Mouse (Mus musculus) hindbrain, embryonic 16.5 days (tissue): ENCODE measurements around the gene Cbx4. TPM values are rescaled to one million over a fixed set of nuclear protein-coding genes. Genes with fewer than 3 reads are reported as not detected.

Experiments used
- ATAC-seq: fragments of 200-750 bp; cut with Nextera tagmentation; 2 replicates; pipeline ENCODE4 v1.8.0; 2017; ENCODE audit warnings: moderate TSS enrichment, moderate library complexity
- H3K27ac ChIP-seq: fragments of 300-500 bp; sonication (generic); 2 replicates; pipeline ENCODE4 v1.5.1; 2014; ENCODE audit warnings: low read depth, mild to moderate bottlenecking, control low read depth, low read length, moderate library complexity
- H3K27me3 ChIP-seq: fragments of 300-500 bp; sonication (generic); replicated peaks from 2 replicates; pipeline ENCODE4 v1.6.1; 2014; ENCODE audit warnings: low read length; ENCODE audit not compliant: control insufficient read depth, insufficient read depth
- H3K36me3 ChIP-seq: fragments of 300-500 bp; sonication (generic); 2 replicates; pipeline ENCODE4 v1.6.1; 2014; ENCODE audit warnings: mild to moderate bottlenecking, low read length, moderate library complexity, mixed read lengths; ENCODE audit not compliant: control insufficient read depth, insufficient read depth
- H3K4me1 ChIP-seq: fragments of 300-500 bp; sonication (generic); 2 replicates; pipeline ENCODE4 v1.6.1; 2014; ENCODE audit warnings: low read depth, low read length; ENCODE audit not compliant: control insufficient read depth, insufficient read depth
- H3K4me2 ChIP-seq: fragments of 300-500 bp; sonication (generic); 2 replicates; pipeline ENCODE4 v1.6.1; 2014; ENCODE audit warnings: mild to moderate bottlenecking, low read length, control low read depth, moderate library complexity
- H3K4me3 ChIP-seq: fragments of 300-500 bp; sonication (generic); 2 replicates; pipeline ENCODE4 v1.5.1; 2014; ENCODE audit warnings: mild to moderate bottlenecking, low read length, control low read depth, moderate library complexity
- H3K9ac ChIP-seq: fragments of 300-500 bp; sonication (generic); 2 replicates; pipeline ENCODE4 v1.6.1; 2014; ENCODE audit warnings: low read depth, mild to moderate bottlenecking, control low read depth, low read length, moderate library complexity
- H3K9me3 ChIP-seq: fragments of 300-500 bp; sonication (generic); 2 replicates; pipeline ENCODE4 v1.6.1; 2014; ENCODE audit warnings: mild to moderate bottlenecking, low read length, moderate library complexity; ENCODE audit not compliant: control insufficient read depth
- WGBS: fragments of 180-500 bp; shearing (Covaris S2); extraction: QIAGEN DNeasy Blood & Tissue Kit; methylation state at CpG from one replicate; pipeline ENCODE4 v1.1.7; 2014; 5-methylcytosine and 5-hydroxymethylcytosine counted together
- polyA plus RNA-seq: library from polyadenylated mRNA; unstranded; fragments of >200 nt; fragmentation: Nextera tagmentation; extraction: Ambion mirVana; gene quantifications from 2 replicates; pipeline ENCODE4 v1.2.1, GENCODE M21; 2015

Cbx4 gene
- 23.4 and 24.8 TPM in 2 replicates for polyA plus RNA-seq

DNA sequence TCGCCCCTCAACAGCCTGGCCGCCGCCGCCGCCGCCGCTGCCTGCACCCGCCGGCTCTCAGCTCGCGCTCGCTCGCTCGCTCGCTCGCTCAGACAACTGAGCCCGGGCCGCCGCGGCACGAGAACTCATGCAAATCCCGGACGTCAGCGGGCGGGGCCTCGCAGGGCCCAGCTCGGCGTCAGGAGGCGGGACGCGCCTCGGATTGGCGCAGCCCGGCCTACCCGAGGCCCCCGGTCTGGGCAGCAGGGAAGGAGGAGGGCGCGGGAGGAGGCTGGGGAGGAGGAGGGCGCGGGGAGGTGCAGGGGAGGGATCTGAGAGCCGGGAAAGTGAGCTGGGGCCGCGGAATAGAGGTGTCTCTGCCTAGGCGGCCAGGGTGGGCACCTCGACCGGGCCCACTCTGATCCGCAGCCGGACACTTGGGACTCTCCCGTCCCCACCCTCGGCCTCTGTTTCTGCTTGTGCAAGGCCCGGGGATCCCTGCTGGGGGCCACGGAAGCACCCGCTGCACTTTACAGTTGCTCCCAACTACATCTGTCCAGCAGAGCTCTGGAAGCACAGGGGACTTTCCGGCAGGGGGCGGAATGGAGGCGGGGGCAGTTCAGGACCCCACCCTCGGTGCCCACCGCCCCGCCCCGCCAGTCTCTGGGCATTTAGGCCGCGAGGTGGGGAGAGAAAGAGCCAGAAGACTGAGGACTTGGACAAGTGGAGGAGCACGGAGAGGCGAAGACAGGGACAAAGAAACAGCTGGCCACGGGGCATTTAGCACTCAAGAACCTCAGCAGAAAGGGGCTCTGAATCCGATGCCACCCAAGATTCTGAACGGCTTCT lies at the start of gene Cbx4:
TSS of gene Cbx4 (minus strand) at position 78 of the 828 bp plus-strand sequence.
- Histone ChIP-seq H3K4me1 (peaks cover 51% of the 10 kb centered on the region), H3K9ac (peak within 1 kb of the TSS; percentile 98), H3K4me2 (peak within 1 kb of the TSS; percentile 94), H3K9me3 (no peaks in the 10 kb centered on the region), H3K27me3 (peaks cover 23% of the 10 kb centered on the region), H3K27ac (peak within 1 kb of the TSS; percentile 99), H3K36me3 (peaks cover 5% of the 10 kb centered on the region), H3K4me3 (peak within 1 kb of the TSS; percentile 95)
- ATAC-seq, result peak; percentile 90
- under 1% methylated on average over 60 of the region's 67 CpGs for WGBS

DNA sequence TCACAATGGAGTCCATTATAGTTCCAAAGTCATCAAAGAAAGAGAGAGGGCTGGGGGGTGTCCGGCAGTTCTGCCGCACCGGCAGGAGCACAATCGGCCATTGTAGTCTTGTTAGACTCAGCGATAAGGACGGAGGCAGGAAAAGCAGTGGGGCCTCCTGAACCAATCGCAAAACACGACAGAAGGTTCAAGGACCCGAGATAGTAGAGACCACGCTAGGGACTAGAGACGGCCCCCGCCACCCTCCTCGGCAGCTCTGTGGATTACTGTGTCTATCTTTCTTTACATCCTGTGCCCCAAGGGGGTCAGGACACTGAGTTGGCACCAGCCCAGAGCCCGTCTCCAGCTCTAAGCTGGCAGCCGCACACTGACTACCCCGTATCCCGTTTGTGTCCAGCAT lies 48.6 kb upstream of the Cbx4 start:
- Histone ChIP-seq H3K27ac (peak overlapping the region; percentile 8; the same call in 1 of the 2 replicates), H3K4me1 (peaks cover 22% of the 10 kb centered on the region), H3K27me3 (no peaks in the 10 kb centered on the region), H3K4me2 (no peak overlapping the region), H3K9me3 (no peaks in the 10 kb centered on the region), H3K9ac (no peak overlapping the region; the same call in 1 of the 2 replicates), H3K4me3 (no peak overlapping the region), H3K36me3 (no peaks in the 10 kb centered on the region)
- WGBS, result 18% methylated on average over 17 of the region's 17 CpGs
- no peak for ATAC-seq

DNA sequence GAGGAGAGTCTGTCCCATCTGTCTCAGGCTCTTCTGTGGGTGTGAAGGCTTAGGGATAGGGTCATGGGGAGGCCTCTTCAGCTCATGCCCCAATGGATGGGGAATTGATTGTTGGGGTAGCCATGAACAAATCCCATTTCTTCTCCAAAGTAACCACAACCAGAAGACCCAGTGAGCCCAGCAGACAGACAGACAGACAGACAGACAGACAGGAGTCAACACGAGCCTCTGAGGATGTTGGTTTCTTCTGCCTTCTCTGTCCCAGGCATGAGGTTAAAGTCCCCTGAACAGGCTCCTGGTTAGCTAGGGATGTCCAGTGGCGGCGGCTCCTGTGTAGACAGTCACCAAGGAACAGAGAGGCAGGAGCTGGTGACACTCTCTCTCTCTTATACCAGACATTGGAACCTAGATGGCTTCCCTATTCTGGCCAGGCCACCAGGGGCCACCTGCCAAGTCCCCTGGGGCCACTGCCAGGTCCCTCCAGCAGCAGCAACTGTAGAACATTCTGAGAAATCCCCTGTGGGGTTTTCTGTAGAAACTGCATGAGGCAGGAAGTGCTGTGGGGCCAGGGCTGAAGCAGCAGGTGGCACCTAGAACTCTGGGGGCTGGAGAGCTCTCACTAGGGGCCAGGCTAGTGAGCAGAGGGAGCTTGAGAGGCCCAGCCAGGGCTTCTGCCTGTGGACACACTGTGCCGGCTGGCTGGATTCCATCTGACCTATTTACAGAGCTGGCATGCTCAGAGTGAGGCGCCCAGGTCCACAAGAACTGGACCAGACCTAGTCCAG lies 47.6 kb upstream of the Cbx4 start:
- 83% methylated on average over 5 of the region's 5 CpGs for WGBS
- H3K4me3 ChIP-seq, result no peak overlapping the region
- H3K4me2 ChIP-seq, result no peak overlapping the region
- H3K27me3 ChIP-seq, result no peaks in the 10 kb centered on the region
- no peak; the same call in 1 of the 2 replicates for ATAC-seq
- no peaks in the 10 kb centered on the region for H3K9me3 ChIP-seq
- H3K4me1 ChIP-seq, result peaks cover 25% of the 10 kb centered on the region
- H3K9ac ChIP-seq, result no peak overlapping the region
- no peak overlapping the region for H3K27ac ChIP-seq
- no peaks in the 10 kb centered on the region for H3K36me3 ChIP-seq

DNA sequence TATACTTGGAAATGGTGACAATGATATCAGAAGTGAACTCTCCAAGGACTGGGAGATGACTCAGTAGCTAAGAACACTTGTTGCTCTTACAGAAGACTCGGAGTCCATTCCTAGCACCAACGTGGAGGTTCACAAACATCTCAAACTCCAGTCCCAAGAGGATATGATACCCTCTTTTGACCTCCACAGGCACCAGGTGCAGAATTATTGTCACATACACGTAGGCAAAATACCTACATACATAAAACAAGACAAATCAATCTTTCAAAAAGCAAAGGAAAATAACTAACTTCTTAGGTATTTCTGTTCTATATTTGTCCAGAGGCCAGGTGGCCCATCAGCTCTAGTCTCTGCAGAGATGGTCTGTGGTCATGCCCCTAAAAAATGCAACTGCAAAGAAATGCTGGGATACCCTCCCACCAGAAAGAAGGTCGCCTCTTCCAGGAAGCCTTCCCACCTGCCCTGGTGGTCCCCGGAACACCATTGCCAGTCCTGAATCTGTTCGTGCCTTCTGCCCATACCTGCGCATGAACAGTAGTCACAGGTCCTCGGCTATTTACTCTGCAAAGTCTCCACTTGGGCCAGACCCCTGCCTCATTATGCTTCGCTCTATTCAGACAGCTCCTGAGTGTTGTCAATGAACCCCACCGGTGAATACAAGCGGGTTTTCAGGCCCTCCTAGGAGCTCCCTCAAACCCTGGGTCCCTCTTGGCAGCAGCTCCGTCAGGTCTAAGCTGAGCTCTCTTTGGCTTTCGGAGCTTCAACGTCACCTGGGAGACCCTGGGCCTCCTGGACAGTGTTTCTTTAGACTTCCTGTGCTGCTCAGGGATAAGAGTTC lies 46.4 kb upstream of the Cbx4 start:
- H3K27me3 ChIP-seq, result no peaks in the 10 kb centered on the region
- H3K36me3 ChIP-seq, result no peaks in the 10 kb centered on the region
- no peak overlapping the region for H3K9ac ChIP-seq
- no peak overlapping the region for H3K27ac ChIP-seq
- no peaks in the 10 kb centered on the region for H3K9me3 ChIP-seq
- 79% methylated on average over 14 of the region's 14 CpGs for WGBS
- ATAC-seq, result no peak
- H3K4me2 ChIP-seq, result no peak overlapping the region
- no peak overlapping the region for H3K4me3 ChIP-seq
- peaks cover 34% of the 10 kb centered on the region for H3K4me1 ChIP-seq

DNA sequence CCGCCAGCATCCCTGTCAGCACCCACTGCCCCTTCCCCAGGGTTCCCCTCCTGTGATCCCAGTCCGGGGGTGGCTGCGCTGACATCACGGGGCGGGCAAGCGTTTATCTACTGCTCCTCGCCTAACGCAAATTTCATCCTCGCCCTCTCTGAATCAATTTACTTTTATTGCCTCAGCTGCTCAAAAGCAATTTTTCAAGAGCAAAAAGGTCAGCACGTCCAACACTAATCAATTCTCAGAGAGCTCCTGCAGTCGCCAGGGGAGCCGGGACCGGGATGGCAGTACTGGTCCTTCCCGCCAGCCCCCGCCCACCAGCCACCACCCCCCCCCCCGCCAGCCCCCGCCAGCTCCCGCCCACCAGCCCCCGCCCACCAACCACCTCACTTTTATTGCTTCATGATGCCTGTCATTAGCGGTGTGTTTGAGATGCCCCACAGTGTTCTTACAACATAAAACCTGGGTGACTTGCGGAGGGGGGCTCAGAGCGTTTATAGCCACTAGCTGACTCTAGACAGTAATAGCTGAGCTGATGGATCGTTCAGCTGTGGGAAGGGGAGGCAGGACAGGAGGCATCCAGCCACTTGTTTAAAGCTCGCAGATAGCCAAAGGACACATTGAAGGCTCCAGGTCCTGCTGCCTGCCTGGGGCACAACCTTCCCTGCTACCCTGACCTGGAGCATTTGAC lies 44.2 kb upstream of the Cbx4 start:
- peaks cover 49% of the 10 kb centered on the region for H3K4me1 ChIP-seq
- H3K9me3 ChIP-seq, result no peaks in the 10 kb centered on the region
- 7% methylated on average over 20 of the region's 24 CpGs for WGBS
- 0 out of 2 replicates have a peak overlapping the region, but pooled peaks have one; percentile 37 for H3K27ac ChIP-seq
- H3K4me3 ChIP-seq, result peak overlapping the region; percentile 14; the same call in 1 of the 2 replicates
- H3K27me3 ChIP-seq, result no peaks in the 10 kb centered on the region
- 0 out of 2 replicates have a peak, but pooled peaks have one; percentile 22 for ATAC-seq
- H3K36me3 ChIP-seq, result no peaks in the 10 kb centered on the region
- peak overlapping the region; percentile 43 for H3K9ac ChIP-seq
- H3K4me2 ChIP-seq, result peak overlapping the region; percentile 50

DNA sequence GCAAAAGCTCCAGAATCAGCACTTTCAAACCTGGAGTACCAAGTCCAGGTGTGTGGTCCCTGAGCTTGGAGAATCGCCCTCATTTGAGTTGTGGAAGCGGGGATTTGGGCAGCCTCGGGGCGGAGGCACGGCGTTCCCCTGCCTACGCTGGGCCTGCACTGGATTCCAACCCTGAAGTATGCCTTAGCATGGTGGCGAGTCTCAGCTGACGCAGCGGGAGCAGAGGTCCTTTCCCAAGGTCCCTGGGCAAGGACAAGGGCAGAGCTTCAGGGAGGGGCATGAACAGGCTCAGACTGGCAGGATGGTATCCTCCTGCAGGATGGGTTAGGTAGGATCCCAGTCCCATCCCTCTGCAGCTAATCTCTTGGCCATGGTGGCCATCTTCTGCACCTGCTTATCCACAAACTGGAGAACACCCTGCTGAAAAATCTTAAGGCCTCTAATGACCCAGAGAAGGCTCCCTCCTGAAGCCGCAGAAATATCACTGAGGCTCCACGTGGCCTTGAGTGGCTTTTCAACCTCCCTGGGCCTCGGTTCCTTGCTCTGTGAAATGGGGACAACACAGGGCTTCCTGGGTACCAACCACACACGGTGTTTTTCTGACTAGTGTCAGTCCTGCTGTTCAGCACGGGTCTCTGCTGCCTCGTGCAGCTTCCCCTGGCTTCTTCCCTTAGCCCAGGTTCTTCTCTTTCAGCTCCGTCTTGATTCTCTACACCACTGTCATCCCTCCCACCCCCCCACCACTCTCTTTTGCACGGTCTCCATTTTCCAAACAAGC lies 43.4 kb upstream of the Cbx4 start:
- ATAC-seq, result no peak
- 48% methylated on average over 18 of the region's 18 CpGs for WGBS
- H3K27ac ChIP-seq, result 0 out of 2 replicates have a peak overlapping the region, but pooled peaks have one; percentile 37
- H3K4me1 ChIP-seq, result peaks cover 43% of the 10 kb centered on the region
- H3K4me3 ChIP-seq, result peak overlapping the region; percentile 14; the same call in 1 of the 2 replicates
- no peaks in the 10 kb centered on the region for H3K9me3 ChIP-seq
- no peaks in the 10 kb centered on the region for H3K36me3 ChIP-seq
- no peaks in the 10 kb centered on the region for H3K27me3 ChIP-seq
- H3K4me2 ChIP-seq, result peak overlapping the region; percentile 50
- H3K9ac ChIP-seq, result peak overlapping the region; percentile 43

DNA sequence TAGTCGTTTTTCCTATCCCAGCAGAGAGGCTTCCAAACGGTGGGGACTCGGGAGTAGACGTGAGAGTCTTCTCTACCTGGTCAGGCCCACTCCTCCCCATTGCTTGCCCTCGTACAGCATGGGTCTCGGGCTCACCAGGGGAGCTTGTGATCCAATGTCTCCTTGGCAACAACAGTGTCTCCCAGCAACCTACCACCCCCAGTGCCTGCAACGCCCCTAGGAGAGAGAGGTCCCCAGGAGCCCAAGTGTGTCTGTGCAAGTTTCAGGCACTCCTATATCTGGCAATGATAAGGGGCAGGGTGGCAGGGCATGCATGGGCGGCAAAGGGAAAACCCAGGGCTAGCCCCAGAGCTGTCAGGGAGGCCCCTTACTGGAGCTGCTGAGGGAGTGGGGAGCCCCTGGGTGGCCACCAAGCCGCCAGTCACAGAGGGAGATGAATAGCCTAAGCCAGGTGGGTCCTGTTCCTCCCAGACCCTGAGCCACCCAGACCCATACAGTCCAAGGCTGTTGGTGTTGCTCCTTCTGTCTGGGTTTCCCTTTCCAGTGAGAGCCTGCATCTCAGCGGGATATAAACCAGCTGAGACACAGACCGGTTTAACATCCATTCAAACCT lies 42.8 kb upstream of the Cbx4 start:
- no peak for ATAC-seq
- no peak overlapping the region for H3K4me3 ChIP-seq
- no peaks in the 10 kb centered on the region for H3K9me3 ChIP-seq
- H3K9ac ChIP-seq, result no peak overlapping the region
- H3K27ac ChIP-seq, result no peak overlapping the region
- no peaks in the 10 kb centered on the region for H3K36me3 ChIP-seq
- no peaks in the 10 kb centered on the region for H3K27me3 ChIP-seq
- peaks cover 36% of the 10 kb centered on the region for H3K4me1 ChIP-seq
- no peak overlapping the region for H3K4me2 ChIP-seq
- WGBS, result 32% methylated on average over 11 of the region's 11 CpGs
